Comparison of ENCODE assay signal across 17 mouse cellular contexts in the genomic region with DNA sequence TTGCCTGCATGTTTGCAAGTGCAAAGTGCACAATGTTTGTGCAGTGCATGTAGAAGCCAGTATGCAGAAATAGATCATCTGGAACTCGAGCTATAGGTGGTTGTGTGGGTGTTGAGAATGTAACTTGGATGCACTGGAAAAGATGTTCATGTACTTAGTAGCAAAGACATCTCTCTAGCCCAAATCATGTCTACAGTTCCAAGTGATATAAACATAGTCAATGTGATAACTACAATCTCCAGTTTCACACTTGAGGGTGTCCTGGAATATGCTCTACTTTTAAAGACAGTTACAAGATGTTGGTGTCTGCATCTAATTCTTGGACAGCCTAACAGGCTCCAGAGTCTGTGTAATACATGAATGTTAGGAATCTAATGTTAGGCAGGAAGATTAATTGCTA.
A peak's percentile ranks its signal among the peaks of the same experiment; 100 is the strongest.
DNase-seq lines count a peak whose midpoint lies in the region.
"Had no signal": no experiment of that assay in that cellular context is flagged by ENCODE, and none has a peak within 500 bp of the region (broad histone marks: within the 10 kb centered on the region; RNA-seq: fewer than 3 reads in every experiment).

No protein-coding gene starts in this region.

- intact Hi-C loops in left cerebral cortex, postnatal 4 days (cut with DNase I) = no loop called here

- peak; percentile 41 to 46 for DNase-seq in frontal cortex, adult 2 months (ENCODE audit: extremely low spot score in 1 of 2, low spot score in 1 of 2)
- no peak for DNase-seq in frontal cortex, postnatal 14 days (ENCODE audit: low spot score in 2 of 2)
- peak; percentile 9 to 16 for DNase-seq in left cerebral cortex, adult 9 months (ENCODE audit: low spot score in 2 of 2)
- no peak for DNase-seq in left cerebral cortex, postnatal 4 days
- DNase-seq in brain, adult 2 months (ENCODE audit: low read depth, low spot score) = peak; percentile 48
- DNase-seq in liver = no peak
- DNase-seq: adrenal gland, postnatal 10 days; adrenal gland, postnatal 36 days; B cell, adult 2 months; cerebellum, adult 11 months; cerebellum, adult 2 months; cerebellum, adult 9-11 months; cerebellum, postnatal 25 days; forebrain, postnatal 0 days; gastrocnemius, adult 2 months; gastrocnemius, postnatal 14 days; heart, adult 11 months had no signal

Comparison
In these comparisons a context has a peak if more than half of its experiments do, and no peak if none do; other contexts are left out.
1. DNase-seq: peak in frontal cortex, adult 2 months (2 of 2), left cerebral cortex, adult 9 months (2 of 2) and brain, adult 2 months (single experiment); none in frontal cortex, postnatal 14 days (0 of 2), left cerebral cortex, postnatal 4 days (single experiment) and liver (single experiment).